Mouse (Mus musculus) liver, adult 2 months (tissue): ENCODE measurements around the gene Btrc.

Experiments
- CTCF ChIP-seq: fragments of 200-500 bp; IDR thresholded peaks from 2 replicates; pipeline ENCODE4 v1.5.1; 2011; ENCODE audit warnings: low read depth, low read length, control low read depth
- POLR2A ChIP-seq: fragments of 200-500 bp; IDR thresholded peaks from 2 replicates; pipeline ENCODE4 v1.6.1; 2011; ENCODE audit warnings: low read length, control low read depth; ENCODE audit not compliant: insufficient read depth; ENCODE audit errors: extremely low read depth

GRCm38 (mm10) chr19:45366651-45367050 is 3.1 kb downstream of the Btrc start:
- TF ChIP-seq CTCF (no peak), POLR2A (no peak)
